Mouse (Mus musculus): ENCODE data around the gene Zfp771.

DNA sequence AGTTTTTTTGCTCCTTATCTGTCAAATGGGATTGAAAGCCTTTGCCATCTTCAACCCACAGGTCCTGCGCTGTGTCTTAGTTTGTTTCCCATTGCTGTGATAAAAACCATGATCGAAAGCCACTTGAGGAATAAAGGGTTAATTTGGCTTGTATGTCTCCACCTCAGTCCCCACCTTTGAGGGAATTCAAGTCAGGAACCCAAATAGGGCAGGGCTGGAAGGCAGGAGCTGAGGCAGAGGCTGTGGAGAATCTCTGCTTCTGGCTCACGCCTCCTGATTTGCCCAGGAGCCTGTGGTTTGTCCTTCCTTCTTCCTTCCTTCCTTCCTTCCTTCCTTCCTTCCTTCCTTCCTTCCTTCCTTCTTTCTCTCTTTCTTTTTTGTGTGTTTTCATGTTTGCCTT lies 21.0 kb upstream of the Zfp771 start:
- TF ChIP-seq CTCF (IDR thresholded peaks at IDR 0.05; ENCODE audit: borderline replicate concordance, extremely low read depth, insufficient read depth, insufficient read length) (no peak), POLR2A (IDR thresholded peaks at IDR 0.05; ENCODE audit: borderline replicate concordance, extremely low read depth, insufficient read depth, insufficient read length, poor library complexity, severe bottlenecking) (no peak)
